Mouse (Mus musculus) CH12.LX (cell line): ENCODE measurements around the gene Ggps1.

Experiments used
- CTCF ChIP-seq, 2 experiments: IDR thresholded peaks in 1 of 2; conservative IDR thresholded peaks in 1 of 2; 2 replicates each; pipeline ENCODE4 v1.5.1; 2011 to 2012; ENCODE audit warnings: low read depth in 2 of 2, low read length in 2 of 2, improper control_type of control experiment in 1 of 2, inconsistent platforms in 1 of 2, mild to moderate bottlenecking in 1 of 2, moderate library complexity in 1 of 2
- E2F4 ChIP-seq: IDR thresholded peaks from 2 replicates; pipeline ENCODE4 v1.6.1; 2011; ENCODE audit warnings: low read depth, low read length, improper control_type of control experiment; ENCODE audit not compliant: insufficient replicate concordance
- EP300 ChIP-seq: IDR thresholded peaks from 2 replicates; pipeline ENCODE4 v1.6.1; 2011; ENCODE audit warnings: low read length, improper control_type of control experiment
- JUND ChIP-seq: conservative IDR thresholded peaks from 2 replicates; pipeline ENCODE4 v1.6.1; 2011; ENCODE audit warnings: low read depth, low read length, improper control_type of control experiment
- KAT2A ChIP-seq: IDR thresholded peaks from 2 replicates; pipeline ENCODE4 v1.6.1; 2012; ENCODE audit warnings: low read length, improper control_type of control experiment, inconsistent platforms; ENCODE audit not compliant: insufficient replicate concordance
- MAZ ChIP-seq: IDR thresholded peaks from 2 replicates; pipeline ENCODE4 v1.6.1; 2012; ENCODE audit warnings: low read depth, mild to moderate bottlenecking, inconsistent platforms, low read length, improper control_type of control experiment, moderate library complexity
- NELFE ChIP-seq: IDR thresholded peaks from 2 replicates; pipeline ENCODE4 v1.6.1; 2011; ENCODE audit warnings: low read depth, low read length, improper control_type of control experiment
- POLR2AphosphoS2 ChIP-seq: IDR thresholded peaks from 2 replicates; pipeline ENCODE4 v1.6.1; 2011; ENCODE audit warnings: low read depth, low read length, improper control_type of control experiment
- SMC3 ChIP-seq: IDR thresholded peaks from 2 replicates; pipeline ENCODE4 v1.6.1; 2011; ENCODE audit warnings: low read depth, low read length, improper control_type of control experiment
- UBTF ChIP-seq: IDR thresholded peaks from 2 replicates; pipeline ENCODE4 v1.6.1; 2012; ENCODE audit warnings: low read depth, mild to moderate bottlenecking, inconsistent platforms, low read length, improper control_type of control experiment, moderate library complexity
- USF2 ChIP-seq: conservative IDR thresholded peaks from 2 replicates; pipeline ENCODE4 v1.6.1; 2011; ENCODE audit warnings: low read depth, low read length, improper control_type of control experiment
- ZMIZ1 ChIP-seq: IDR thresholded peaks from 2 replicates; pipeline ENCODE4 v1.6.1; 2012; ENCODE audit warnings: low read depth, mild to moderate bottlenecking, inconsistent platforms, low read length, improper control_type of control experiment

GRCm38 (mm10) chr13:14043851-14044250 lies 19.4 kb downstream of the Ggps1 start:
- no peak for TF ChIP-seq CTCF (conservative IDR thresholded peaks at IDR 0.05 in 1 of 2, IDR thresholded peaks at IDR 0.05 in 1 of 2; ENCODE audit: low read depth in 2 of 2, low read length in 2 of 2)
- no peak for TF ChIP-seq MAZ
- no peak for TF ChIP-seq EP300
- no peak for TF ChIP-seq USF2
- no peak for TF ChIP-seq POLR2AphosphoS2
- no peak for TF ChIP-seq JUND
- no peak for TF ChIP-seq NELFE
- TF ChIP-seq E2F4: no peak
- no peak for TF ChIP-seq SMC3
- TF ChIP-seq KAT2A: no peak
- TF ChIP-seq ZMIZ1: no peak
- no peak for TF ChIP-seq UBTF
